Mouse (Mus musculus) MEL-GATA-1-ER (cell line): ENCODE results near the gene Ryk.

ENCODE experiments used
- DNase-seq: peaks from one replicate; pipeline ENCODE4 v3.0.0-alpha.2; 2012; ENCODE audit warnings: low read depth; ENCODE audit errors: extremely low read depth

Ryk gene

DNA sequence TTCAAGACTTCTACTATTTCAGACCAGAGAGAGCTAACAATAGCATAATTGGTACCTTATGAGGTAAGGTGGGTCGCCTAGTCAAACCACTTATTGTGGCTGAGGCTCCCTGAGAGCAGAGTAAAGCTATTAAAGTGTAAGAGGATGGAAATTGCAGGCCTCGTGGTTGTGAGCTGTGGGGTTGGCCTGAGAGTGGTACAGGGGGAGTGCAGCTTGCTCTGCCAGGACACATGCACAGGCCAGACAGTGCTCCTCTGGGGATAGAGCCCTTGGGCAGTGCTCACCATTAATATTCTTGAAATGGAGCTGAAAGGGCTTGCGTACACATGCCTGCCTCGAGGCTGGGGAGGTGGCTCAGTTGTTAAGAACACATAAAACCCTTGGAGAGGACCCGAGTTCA, 23.6 kb downstream of the Ryk start:
- no peak for DNase-seq

DNA sequence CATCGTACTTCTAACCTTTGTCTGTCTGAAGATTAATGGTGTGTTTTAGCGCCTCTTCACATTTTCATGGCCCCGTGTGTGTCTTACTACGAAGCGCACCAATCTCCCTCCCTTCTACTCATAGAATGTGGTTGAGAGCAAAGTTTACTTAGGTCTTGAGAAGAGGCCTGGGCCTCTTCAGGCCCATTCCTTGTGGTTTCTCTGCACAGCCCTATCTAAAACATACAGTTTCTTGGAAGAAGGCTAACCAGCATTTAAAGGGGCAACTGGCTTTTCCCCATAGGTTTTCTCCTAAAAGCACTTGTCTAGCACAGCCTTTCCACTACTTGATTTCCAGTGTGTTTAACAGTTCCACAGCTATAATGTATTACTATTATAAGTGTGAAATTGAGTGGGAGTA, 24.7 kb downstream of the Ryk start:
- DNase-seq, result no peak

DNA sequence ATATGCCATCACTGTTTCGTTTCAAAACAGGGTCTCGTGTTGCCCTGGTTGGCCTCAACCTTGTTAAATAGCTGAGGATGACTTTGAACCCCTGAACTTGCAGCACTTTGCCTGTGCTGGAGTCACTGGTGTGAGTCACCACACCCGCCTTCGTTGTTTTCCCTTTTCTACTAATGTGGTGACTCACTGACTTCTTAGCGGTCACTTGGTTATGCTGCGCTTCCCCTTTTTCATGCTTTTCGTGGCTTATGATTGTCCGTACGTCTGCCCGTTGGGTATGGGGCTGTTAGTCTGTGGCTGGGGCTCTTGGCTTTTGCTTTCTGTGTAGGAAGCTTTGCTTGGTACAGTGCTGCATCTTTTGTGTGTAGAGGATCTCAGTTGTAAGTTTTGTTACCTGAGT, 25.2 kb downstream of the Ryk start:
- peak; percentile 81 for DNase-seq

DNA sequence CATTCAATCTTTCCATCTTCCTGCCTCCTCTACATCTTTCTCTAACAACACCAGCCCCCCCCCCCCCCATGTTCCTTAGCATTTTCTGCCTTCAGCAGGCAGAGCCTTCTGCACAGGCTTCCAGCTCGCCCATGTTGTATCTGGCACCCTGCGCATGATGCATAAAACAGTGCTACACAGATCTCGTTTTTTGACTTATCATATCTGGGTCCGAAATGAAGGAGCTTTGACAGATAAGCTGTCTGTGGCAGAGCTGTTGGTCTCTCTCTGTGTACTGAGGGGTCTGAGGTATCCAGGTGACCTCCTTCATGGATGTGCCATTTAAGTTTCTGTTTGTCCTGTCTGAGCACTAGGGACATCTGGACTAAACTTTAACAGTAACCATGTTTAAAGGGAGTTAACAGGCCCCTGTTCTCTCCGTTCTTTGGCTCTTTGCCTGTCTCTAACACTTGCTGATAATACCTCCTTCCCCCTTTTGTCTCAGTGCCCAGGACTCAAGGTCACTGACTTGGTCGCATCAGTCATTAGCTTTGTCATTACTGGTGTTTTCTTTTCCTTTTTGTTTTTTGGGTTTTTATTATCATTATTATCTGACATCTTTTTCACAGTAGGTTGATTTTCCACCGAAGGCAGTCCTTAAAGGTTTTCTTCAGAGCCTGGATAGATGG, 26.2 kb downstream of the Ryk start:
- DNase-seq, result no peak

DNA sequence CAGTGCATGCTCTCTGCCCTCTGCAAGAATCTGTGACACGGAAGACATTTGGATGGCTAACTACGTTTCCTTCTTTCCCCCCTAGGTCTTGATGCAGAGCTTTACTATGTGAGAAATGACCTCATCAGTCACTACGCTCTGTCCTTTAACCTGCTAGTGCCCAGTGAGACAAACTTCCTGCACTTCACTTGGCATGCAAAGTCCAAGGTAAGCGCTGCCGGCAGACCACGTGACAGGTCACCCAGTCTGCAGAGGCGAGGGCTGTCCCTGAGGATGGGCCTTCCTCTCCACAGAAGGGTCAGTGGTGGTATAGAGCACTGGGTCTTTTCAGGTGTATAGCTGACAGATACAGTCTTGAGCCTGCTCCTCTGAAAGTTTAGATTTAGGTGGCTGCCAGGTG, 27.1 kb downstream of the Ryk start:
- no peak for DNase-seq

DNA sequence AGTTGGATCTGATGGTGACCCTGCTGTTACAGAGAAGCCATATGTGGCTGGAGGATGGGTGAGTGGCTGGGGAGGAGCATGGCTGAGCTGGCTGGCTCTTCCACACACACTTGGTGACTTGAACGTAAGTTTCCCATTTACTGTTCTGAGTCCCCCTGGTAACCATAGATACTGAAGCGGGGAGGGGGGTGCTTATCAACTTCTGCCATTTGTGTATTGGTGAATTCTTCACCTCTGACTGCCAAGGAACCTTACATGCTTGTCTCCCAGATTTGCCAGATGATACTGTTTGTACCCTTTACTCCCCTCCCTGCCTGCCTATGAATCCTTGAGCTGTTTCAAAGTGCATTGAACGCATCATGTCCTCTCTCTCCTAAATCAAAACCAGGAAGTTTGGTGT, 27.5 kb downstream of the Ryk start:
- no peak for DNase-seq

DNA sequence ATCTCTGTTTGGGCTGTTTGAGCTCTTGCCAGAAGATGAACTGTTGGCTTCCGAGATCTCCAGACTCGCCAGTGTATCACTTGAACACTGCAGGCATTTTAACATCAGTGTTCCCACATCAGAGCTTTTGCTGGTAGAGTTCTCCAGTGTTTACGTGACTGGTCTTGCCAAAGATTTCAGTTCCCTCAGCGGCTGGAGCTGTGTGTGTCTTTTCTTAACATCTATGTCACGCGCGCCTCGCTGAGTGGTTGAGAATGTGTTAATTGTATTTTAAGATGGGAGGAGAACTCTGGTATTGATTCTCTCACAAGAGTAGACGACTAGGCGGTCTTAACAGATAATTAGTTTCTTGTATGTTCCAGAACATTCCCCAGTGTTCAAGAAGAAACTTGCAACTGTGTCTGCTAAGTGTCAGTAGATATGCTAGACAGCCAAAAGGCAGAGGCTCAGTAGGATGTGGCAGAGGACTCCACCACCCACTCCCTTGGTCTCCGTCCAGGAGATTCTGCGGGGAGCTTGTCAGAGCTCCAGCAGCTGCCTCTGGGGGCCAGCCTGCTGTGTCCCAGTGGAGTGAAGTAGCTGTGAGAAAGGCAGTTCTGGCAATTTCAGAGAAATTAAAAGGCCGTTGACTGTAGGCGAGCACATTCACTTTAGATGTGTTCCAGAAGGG, 29.3 kb downstream of the Ryk start:
- no peak for DNase-seq

DNA sequence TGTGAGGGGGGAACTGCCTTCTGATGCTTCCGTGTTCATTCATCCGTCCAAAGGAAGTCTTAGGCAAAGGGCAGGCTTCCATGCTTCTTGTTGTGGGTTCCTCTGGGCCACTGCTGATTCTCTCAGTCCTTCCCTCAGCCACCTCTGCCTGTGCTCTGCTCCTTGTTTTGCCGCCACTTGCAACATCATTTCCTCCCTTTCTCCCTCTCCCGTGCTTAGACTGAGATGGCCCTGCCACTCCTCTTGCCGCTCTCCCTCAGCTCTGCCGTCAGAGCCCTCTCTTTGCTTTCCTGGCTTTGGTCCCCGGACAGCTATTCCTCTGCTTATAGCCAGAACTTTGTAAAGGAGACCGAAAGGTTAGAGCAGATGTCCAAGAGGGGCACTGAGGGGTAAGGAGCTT, 30.2 kb downstream of the Ryk start:
- DNase-seq, result no peak

DNA sequence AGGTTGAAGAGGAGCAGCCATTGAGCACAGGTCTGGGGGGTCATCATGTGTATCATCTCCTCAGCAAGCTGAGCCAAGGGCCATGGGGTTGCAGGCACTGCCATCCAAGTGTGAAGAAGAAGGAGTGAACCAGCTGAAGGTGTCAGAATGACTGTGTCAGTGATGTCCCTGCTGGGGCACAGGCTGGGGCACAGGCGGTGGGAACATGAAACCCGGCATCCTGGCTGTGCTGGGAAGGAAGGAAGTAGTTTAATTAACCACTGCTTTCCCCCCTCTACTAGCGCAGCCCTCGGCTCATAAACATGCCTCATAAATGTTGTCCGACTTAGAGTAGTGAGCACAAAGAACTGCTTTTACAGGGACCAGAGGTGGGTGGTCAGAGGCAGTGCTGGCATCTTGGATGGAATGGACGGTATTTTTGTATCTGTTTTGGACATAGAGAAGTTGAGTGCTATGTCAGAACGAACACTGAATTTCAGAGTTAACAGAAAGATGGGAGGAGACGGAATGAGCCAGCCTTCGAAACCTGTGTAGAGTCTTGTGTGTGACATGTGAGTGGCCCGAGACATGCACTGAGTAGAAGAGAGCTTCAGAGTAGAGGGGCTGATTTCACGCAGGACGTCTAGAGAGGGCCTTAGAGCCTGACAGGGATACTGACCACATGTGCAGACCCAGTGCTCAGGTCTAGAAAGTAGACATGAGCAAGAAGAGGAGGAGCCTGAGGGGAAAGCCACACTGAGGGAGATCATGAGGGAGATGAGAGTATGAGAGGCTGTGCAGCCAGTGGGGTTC, 31.4 kb downstream of the Ryk start:
- no peak for DNase-seq

DNA sequence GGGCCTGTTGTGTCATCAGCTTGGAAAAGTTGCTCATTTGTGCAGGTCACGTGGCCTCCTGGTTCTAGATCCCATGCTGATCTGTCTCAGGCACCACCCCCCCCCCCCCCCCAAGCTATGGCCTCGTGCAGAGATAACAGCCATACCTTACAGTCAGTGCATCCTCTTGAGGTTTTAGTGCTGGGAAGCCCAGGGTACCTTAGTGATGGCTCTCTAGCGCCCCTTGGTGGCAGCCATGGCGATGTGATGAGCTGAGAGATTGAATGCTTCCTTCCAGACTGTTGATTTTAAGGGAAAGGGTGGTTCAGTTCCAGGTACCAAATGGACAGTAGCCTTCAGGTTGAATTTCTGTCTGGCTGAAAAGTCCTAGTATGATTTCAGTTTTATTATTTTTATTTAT, 32.2 kb downstream of the Ryk start:
- no peak for DNase-seq

DNA sequence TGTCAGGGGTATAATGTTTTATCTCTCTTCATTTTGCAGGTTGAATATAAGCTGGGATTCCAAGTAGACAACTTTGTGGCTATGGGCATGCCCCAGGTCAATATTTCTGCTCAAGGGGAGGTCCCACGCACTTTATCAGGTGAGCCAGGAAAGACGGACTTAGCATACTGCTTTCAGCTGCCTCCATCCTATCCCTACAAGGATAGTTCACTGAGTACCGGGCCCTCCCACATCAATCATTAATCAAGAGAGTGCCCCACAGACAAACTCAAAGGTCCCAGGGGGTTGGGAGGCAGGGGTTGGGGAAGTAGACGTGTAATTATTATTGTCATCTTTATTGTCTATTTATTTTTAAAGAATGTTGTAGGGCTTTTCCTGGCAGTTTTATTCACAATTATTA, 32.8 kb downstream of the Ryk start:
- no peak for DNase-seq

DNA sequence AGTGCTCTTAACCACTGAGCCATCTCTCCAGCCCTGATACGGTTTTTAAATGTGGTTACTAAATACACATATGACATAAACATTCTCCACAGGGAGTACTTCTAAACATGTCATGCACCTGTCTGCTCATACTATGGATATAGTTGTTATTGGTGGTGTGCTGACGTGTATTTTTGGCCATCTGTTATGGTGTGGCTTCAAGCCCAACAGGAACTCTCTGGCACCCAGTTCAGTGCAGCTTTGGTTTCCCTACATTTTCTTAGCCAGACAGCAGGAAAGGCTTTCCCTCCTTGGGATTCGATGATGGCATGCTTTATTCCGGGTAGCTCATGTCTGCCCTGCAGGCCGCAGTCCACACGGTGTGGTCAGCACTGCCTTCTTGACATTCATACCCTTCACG, 33.7 kb downstream of the Ryk start:
- no peak for DNase-seq

DNA sequence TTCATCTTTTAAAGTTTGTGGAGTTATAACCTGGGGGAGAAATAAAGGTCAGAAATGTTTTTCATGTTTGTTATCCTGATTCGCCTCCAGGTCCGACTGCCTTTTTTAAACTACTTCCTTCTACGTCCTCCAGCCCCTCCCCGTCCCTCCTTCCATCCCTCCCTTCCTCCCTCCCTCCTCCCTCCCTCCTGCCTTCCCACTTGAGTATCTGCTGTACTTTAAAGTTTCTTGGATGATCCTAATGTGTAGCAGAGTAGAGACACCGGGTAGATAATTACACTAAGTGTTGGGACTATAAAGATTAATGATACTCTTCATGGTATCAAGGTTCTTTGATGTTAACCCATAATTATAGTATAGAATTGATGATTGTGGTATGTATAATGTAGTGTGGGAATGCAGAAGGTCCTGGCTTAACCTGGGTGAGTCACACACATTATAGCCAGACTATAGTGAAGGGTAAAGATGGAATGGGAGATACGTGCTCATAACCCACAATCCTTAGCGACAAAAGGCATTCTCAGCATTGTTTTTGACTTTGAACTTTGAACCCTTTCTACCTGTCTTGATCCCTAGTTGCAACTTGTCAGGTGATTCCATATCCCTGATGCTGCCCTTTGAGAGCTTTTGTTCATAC, 41.5 kb downstream of the Ryk start:
- no peak for DNase-seq

DNA sequence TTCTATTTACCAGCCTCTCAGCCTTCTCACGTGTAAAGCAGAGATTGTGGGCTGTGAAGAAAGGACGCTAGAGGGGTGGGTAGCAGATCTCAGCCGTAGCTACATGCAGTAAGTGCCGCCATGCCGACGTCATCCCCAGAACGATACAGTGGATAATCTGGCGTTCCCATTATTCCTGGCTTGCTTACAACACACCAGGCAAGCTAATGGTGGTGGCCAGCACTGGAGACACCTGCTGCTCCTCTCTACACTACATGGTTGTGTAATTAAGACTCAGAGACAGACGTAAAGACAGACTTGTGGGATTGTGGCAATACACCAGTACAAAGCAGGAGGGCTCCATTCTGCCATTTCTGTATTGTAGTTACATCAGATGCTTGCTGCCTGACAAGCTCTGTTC, 43.2 kb downstream of the Ryk start:
- no peak for DNase-seq

DNA sequence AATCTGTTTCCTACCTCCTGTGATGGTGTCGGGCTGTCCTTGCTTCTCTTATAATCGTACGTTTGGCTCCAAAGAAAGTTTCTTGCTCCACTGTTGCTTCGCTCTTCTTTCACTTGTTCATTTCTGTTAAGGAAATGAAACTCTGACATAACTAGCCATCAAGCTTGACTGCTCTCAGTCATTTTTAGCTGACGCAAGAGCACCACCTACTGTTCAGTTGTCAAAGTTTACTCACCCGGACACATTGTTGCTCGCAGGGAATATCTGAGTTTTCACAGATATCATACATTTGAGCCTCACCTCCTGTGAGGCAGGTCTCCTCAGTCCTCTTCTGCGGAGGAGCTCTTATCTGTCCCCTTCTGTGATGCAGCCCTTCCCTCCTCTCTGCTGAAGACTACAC, 44.8 kb downstream of the Ryk start:
- no peak for DNase-seq

DNA sequence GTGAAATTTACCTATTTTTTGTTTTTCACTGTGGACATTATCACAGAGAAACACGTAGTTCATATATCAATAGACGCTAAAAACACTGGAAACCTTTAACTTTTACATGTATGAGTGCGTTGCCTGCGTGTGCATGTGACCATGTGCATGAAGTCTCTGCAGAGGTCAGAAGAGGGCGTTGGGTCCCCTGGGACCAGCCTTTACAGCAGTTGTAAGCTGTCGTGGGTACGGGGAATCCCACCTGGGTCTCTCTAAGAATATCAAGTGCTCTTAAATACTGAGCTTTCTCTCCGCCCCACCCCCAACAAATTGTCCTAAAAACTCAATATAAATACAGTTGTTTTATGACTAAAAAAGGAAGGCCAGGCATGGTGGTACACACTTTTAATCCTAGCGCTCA, 50.0 kb downstream of the Ryk start:
- DNase-seq, result no peak

DNA sequence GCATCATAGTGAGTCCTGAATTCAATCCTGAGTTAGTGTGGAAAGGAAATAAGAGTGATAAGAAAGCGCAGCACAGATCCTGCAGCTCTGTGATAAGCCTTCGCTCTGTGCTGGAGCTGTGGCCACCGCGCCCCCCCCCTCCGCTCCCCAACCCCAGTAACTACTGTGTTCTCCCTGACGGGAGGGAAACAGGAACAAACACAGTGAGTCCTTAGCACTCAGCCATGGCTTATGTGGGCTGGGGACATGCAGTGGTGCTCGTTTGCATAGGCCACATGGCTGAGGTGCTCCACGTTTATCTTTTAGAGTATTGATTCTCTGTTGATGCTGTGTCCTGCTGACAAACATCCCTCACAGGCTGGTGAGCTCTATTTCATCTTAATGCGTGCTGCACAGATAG, 55.4 kb downstream of the Ryk start:
- peak; percentile 73 for DNase-seq

DNA sequence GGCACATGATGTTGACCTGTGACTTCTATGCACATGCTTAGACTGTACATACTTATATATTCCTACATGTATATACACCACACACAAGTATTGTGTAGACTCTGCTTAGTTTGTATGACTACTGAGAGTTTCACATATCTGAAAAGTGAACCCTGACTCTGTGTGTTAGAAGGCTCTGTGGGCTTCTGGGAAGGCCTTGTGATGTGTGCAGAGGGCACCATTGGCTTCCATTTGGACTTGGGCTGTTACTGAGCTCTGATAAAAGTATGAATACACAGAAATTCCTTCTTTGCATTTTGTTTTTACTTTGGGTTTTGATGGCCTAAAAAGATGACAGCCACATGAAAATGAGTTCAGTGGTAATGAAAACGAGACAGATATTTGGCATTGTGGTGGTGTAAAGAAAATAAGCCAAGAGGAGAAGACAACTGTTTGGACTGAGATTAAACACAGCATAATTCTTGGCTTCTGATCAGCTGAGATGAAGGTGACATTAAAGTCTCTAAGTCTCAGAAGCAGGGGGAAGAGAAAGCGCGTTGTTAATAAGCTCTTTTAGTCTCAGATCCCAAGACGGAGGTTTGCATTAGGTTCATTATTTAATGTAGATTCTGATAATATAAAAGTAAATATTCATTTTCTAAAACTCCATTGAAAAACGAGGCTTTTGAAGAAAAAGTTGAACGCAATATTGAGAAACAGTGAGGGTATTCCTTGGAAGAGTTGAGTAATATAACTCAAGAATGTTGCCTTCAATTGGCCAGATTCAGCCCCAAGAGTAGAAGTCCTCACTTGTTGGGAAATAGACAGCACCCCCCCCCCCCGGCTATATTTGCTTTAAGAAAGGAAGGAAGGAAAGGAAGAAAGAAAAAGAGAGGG, 58.0 kb downstream of the Ryk start:
- no peak for DNase-seq

DNA sequence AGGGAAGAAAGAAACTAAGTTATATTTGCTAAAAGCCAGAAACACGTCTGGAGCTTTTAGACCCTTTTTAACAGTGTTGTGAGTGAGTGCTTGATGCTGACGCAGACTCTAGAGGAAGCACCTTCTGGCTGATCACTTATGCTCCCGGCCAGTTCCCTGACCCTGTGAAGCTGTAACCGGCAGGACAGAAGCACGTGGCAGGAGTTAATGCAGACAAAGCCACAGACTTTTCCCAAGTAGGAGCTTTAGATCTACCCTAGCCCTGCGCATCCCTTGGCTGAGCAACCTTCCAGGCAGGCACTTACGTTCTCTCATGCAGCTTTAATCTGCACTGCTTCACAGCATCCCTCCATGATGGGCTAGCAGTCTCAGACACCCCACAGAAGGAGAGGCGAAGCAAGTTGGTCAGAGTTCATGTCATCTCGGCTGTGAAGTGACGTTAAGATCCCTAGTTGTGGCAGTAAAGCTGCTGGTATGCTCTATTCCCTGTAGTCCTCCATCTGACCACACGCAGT, 58.7 kb downstream of the Ryk start:
- DNase-seq, result no peak

DNA sequence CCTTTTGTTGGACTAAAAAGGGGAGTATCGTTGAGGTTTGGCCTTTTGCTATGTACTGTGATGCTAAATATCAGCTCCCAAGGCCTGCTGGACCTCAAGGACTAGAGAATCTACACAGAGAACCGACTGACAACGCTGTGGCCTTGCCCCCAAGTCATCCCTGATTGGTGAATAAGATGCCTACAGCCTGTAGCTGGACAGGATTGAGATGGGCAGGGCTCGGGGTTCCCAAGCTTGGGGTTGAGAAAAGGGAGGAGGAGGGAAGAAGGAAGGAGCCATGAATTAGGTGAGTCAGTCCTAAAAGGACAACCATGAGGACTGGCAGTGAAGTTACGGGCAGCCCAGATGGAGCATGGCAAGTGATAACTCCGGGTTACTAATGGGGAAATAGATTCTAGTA, 65.2 kb downstream of the Ryk start:
- DNase-seq, result no peak

DNA sequence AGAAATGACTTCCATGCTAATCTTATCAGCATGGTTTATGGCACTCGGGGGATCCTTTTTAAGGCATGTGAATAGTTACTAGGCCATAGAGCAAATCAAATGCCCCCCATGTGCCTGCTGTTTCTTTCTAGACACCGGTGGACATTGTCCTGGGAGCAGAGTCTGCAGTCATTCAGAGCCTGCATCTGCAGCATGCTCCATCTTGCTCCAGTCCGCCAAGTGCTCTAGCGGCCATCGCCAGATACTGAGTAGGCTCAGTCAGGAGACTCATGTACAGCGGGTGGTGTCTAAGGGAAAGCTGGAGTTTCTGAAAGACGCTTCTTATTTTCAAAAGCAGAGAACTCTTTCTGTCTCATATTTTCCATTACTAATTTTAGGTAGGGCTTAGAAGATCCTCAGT, 67.6 kb downstream of the Ryk start:
- no peak for DNase-seq
